ENCODE assay signal across 28 mouse cellular contexts in the genomic region with DNA sequence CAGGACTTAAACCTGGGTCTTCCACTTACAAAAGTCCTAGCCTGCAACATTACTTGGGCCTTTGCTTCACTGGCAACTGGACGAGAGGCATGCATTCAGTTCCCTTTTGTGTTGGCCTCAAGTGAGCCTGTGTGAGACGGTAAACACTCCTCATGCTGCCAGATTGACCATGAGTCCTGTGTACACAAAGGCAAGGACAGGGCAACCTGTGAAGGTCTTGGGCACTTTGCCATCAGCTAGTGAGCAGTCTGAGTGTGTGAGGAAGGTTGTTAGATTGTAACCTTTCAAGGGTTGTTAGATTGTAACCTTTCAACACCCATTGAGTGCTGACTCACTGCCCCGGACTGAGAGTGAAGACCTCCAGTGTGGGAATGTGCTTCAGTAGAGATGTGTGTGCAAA. TPM values are rescaled to one million over a fixed set of nuclear protein-coding genes. Genes with fewer than 3 reads are reported as not detected.
DNase-seq lines count a peak whose midpoint lies in the region; ATAC-seq and TF ChIP-seq lines count a peak whose summit lies in the region.
"Had no signal": no experiment of that assay in that cellular context is flagged by ENCODE, and none has a peak within 500 bp of the region (broad histone marks: within the 10 kb centered on the region; RNA-seq: fewer than 3 reads in every experiment).

No protein-coding gene starts in this region.

- no peaks in the 10 kb centered on the region for H3K27me3 ChIP-seq in lung, postnatal 0 days (replicated peaks; ENCODE audit: insufficient read depth, low read length)
- H3K27me3 ChIP-seq in stomach, postnatal 0 days (ENCODE audit: control insufficient read depth, insufficient read depth, low read length), result no peaks in the 10 kb centered on the region
- no peaks in the 10 kb centered on the region for H3K27me3 ChIP-seq in neural tube, embryonic 15.5 days (replicated peaks)
- H3K27me3 ChIP-seq: CH12.LX; forebrain, embryonic 15.5 days; lung, embryonic 15.5 days had no signal

- no peak overlapping the region for H3K4me3 ChIP-seq in lung, postnatal 0 days (ENCODE audit: low read depth, low read length)
- no peak overlapping the region for H3K4me3 ChIP-seq in stomach, postnatal 0 days (ENCODE audit: low read depth, low read length)
- H3K4me3 ChIP-seq in neural tube, embryonic 15.5 days (replicated peaks), result no peak overlapping the region
- H3K4me3 ChIP-seq: embryonic facial prominence, embryonic 10.5 days; forebrain, embryonic 15.5 days; heart, embryonic 13.5 days; limb, embryonic 12.5 days; liver, embryonic 13.5 days; lung, embryonic 15.5 days; megakaryocyte, embryonic 14.5 days had no signal

- no peak overlapping the region for H3K27ac ChIP-seq in lung, postnatal 0 days (ENCODE audit: low read length)
- H3K27ac ChIP-seq in stomach, postnatal 0 days (replicated peaks), result no peak overlapping the region
- H3K27ac ChIP-seq in neural tube, embryonic 15.5 days (replicated peaks), result no peak overlapping the region
- H3K27ac ChIP-seq: embryonic facial prominence, embryonic 10.5 days; forebrain, embryonic 15.5 days; heart, embryonic 13.5 days; hindbrain, postnatal 0 days; limb, embryonic 12.5 days; liver, embryonic 13.5 days; lung, embryonic 15.5 days had no signal

- no peaks in the 10 kb centered on the region for H3K9me3 ChIP-seq in lung, postnatal 0 days (ENCODE audit: low read length)
- H3K9me3 ChIP-seq in stomach, postnatal 0 days (ENCODE audit: control insufficient read depth, low read length), result no peaks in the 10 kb centered on the region
- no peaks in the 10 kb centered on the region for H3K9me3 ChIP-seq in neural tube, embryonic 15.5 days (replicated peaks)
- H3K9me3 ChIP-seq: embryonic facial prominence, embryonic 10.5 days; forebrain, embryonic 15.5 days; G1E; heart, embryonic 13.5 days; limb, embryonic 12.5 days; liver, embryonic 13.5 days; lung, embryonic 15.5 days; megakaryocyte, embryonic 14.5 days had no signal

- TF ChIP-seq EP300 in lung, postnatal 0 days (IDR thresholded peaks at IDR 0.05), result peak; percentile 68
- TF ChIP-seq EP300 in stomach, postnatal 0 days (optimal IDR thresholded peaks at IDR 0.05), result no peak

- no peaks in the 10 kb centered on the region for H3K36me3 ChIP-seq in lung, postnatal 0 days (ENCODE audit: insufficient read depth, low read length)
- H3K36me3 ChIP-seq in stomach, postnatal 0 days (ENCODE audit: control insufficient read depth, insufficient read depth, low read length), result no peaks in the 10 kb centered on the region
- H3K36me3 ChIP-seq in neural tube, embryonic 15.5 days, result no peaks in the 10 kb centered on the region
- H3K36me3 ChIP-seq: embryonic facial prominence, embryonic 10.5 days; forebrain, embryonic 15.5 days; G1E; heart, embryonic 13.5 days; limb, embryonic 12.5 days; liver, embryonic 13.5 days; lung, embryonic 15.5 days had no signal

- H3K9ac ChIP-seq in lung, postnatal 0 days (replicated peaks; ENCODE audit: low read depth), result no peak overlapping the region
- no peak overlapping the region for H3K9ac ChIP-seq in stomach, postnatal 0 days (ENCODE audit: low read length)
- no peak overlapping the region for H3K9ac ChIP-seq in neural tube, embryonic 15.5 days (replicated peaks)
- H3K9ac ChIP-seq: forebrain, embryonic 15.5 days; heart, embryonic 13.5 days; limb, embryonic 12.5 days; liver, embryonic 13.5 days; lung, embryonic 15.5 days had no signal

- DNase-seq in kidney, adult 11 months, result peak; percentile 8
- DNase-seq in kidney, adult 18-20 months, result no peak
- DNase-seq in lung, adult 18-20 months, result peak; percentile 60 to 71
- peak; percentile 73 for DNase-seq in lung, postnatal 0 days (ENCODE audit: low spot score)
- peak; percentile 23 for DNase-seq in stomach, postnatal 0 days (ENCODE audit: low spot score)
- DNase-seq in right cerebral cortex, postnatal 14 days, result no peak
- DNase-seq: B cell, adult 2 months; cerebellum, adult 11 months; cerebellum, postnatal 10 days; gastrocnemius, postnatal 14 days; heart, adult 18-20 months; heart, postnatal 14 days; layer of hippocampus, postnatal 36 days; liver, embryonic 13.5 days; midbrain, embryonic 14.5 days; right cerebral cortex, adult 18-20 months; thymus, postnatal 14 days had no signal

- 48% methylated on average over 3 of the region's 3 CpGs for WGBS in lung, postnatal 0 days
- WGBS in stomach, postnatal 0 days, result 75% methylated on average over 3 of the region's 3 CpGs
- 91% methylated on average over 3 of the region's 3 CpGs for WGBS in neural tube, embryonic 15.5 days

- no peak for TF ChIP-seq CTCF in lung, postnatal 0 days (IDR thresholded peaks at IDR 0.05)
- no peak for TF ChIP-seq CTCF in stomach, postnatal 0 days (IDR thresholded peaks at IDR 0.05; ENCODE audit: low read depth)

- ATAC-seq in lung, postnatal 0 days, result peak; percentile 92
- ATAC-seq in stomach, postnatal 0 days (ENCODE audit: low FRiP score, low TSS enrichment), result peak; percentile 57
- ATAC-seq in neural tube, embryonic 15.5 days (ENCODE audit: low FRiP score), result no peak
- ATAC-seq: forebrain, embryonic 15.5 days; hindbrain, postnatal 0 days; intestine, embryonic 16.5 days had no signal

- H3K4me2 ChIP-seq in lung, postnatal 0 days (replicated peaks; ENCODE audit: low read depth, low read length), result no peak overlapping the region
- H3K4me2 ChIP-seq in stomach, postnatal 0 days (replicated peaks; ENCODE audit: low read depth), result no peak overlapping the region
- H3K4me2 ChIP-seq in neural tube, embryonic 15.5 days, result no peak overlapping the region
- H3K4me2 ChIP-seq: forebrain, embryonic 15.5 days; limb, embryonic 12.5 days; liver, embryonic 13.5 days; lung, embryonic 15.5 days had no signal

- no peaks in the 10 kb centered on the region; the same call in 1 of the 2 replicates for H3K4me1 ChIP-seq in lung, postnatal 0 days (ENCODE audit: insufficient read depth, low read depth, low read length)
- no peaks in the 10 kb centered on the region for H3K4me1 ChIP-seq in stomach, postnatal 0 days (replicated peaks; ENCODE audit: control insufficient read depth, insufficient read depth)
- peaks cover 21% of the 10 kb centered on the region for H3K4me1 ChIP-seq in neural tube, embryonic 15.5 days
- H3K4me1 ChIP-seq: limb, embryonic 12.5 days; liver, embryonic 13.5 days; lung, embryonic 15.5 days had no signal

RNA-seq across cellular contexts. Expression of a gene that starts 49.6 kb away (rescaled TPM):
- polyA plus RNA-seq in lung, postnatal 0 days (2015; fragmentation: Nextera tagmentation; extraction: Ambion mirVana), result 0.08 and 0.14 TPM in 2 replicates
- 0.16 and 0.18 TPM in 2 replicates for polyA plus RNA-seq in stomach, postnatal 0 days (2015; fragmentation: Nextera tagmentation; extraction: Ambion mirVana)
- 3.9 and 4.6 TPM in 2 replicates for polyA plus RNA-seq in neural tube, embryonic 15.5 days (2015; fragmentation: Nextera tagmentation; extraction: Ambion mirVana)
- polyA plus RNA-seq: heart, embryonic 13.5 days had no signal

Comparison
In these comparisons a context has a peak if more than half of its experiments do, and no peak if none do; other contexts are left out.
1. DNase-seq: peak in kidney, adult 11 months (single experiment), lung, adult 18-20 months (2 of 2), lung, postnatal 0 days (single experiment) and stomach, postnatal 0 days (single experiment); none in kidney, adult 18-20 months (single experiment) and right cerebral cortex, postnatal 14 days (single experiment).